33 mouse cellular contexts compared by ENCODE assay signal in the genomic region with DNA sequence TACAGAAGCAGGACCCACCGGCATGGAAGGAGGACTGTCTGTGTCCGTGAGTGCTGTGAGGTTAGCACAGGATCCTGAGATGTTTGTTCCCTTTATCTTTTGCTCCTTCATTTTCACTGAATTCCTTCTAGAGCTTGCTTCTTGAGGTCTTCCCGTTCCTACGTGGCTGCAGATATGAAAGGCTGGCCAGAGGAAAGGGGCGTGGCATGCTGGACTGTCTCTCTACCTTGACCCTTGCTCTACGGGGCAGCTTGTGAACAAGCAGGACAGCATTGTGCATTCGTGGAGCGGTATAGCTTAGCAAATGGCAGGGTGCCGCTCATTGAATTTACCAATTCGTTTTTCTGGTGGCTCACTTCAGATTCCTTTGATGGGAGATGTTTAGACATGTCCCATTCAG. TPM values are rescaled to one million over a fixed set of nuclear protein-coding genes. Genes with fewer than 3 reads are reported as not detected.
DNase-seq lines count a peak whose midpoint lies in the region; ATAC-seq and TF ChIP-seq lines count a peak whose summit lies in the region.
"Had no signal": no experiment of that assay in that cellular context is flagged by ENCODE, and none has a peak within 500 bp of the region (broad histone marks: within the 10 kb centered on the region; RNA-seq: fewer than 3 reads in every experiment).

No protein-coding gene starts in this region.

- WGBS in intestine, embryonic 14.5 days, result 75% methylated on average over 10 of the region's 10 CpGs
- 66% methylated on average over 10 of the region's 10 CpGs for WGBS in intestine, embryonic 16.5 days
- WGBS in kidney, embryonic 16.5 days, result 71% methylated on average over 10 of the region's 10 CpGs

- no peaks in the 10 kb centered on the region for H3K9me3 ChIP-seq in intestine, embryonic 14.5 days (ENCODE audit: control insufficient read depth, low read length)
- no peaks in the 10 kb centered on the region for H3K9me3 ChIP-seq in intestine, embryonic 16.5 days (ENCODE audit: control insufficient read depth, low read length)
- H3K9me3 ChIP-seq in kidney, embryonic 16.5 days (ENCODE audit: low read length), result no peaks in the 10 kb centered on the region
- H3K9me3 ChIP-seq: forebrain, embryonic 13.5 days; hindbrain, embryonic 12.5 days; limb, embryonic 15.5 days; liver, embryonic 13.5 days; midbrain, embryonic 13.5 days had no signal

- no peaks in the 10 kb centered on the region for H3K27me3 ChIP-seq in intestine, embryonic 14.5 days (replicated peaks; ENCODE audit: control insufficient read depth, insufficient read depth, low read length)
- H3K27me3 ChIP-seq in intestine, embryonic 16.5 days (replicated peaks; ENCODE audit: control insufficient read depth, insufficient read depth, low read length), result no peaks in the 10 kb centered on the region
- H3K27me3 ChIP-seq in kidney, embryonic 16.5 days (ENCODE audit: insufficient read depth, low read length), result no peaks in the 10 kb centered on the region
- H3K27me3 ChIP-seq: CH12.LX; forebrain, embryonic 13.5 days; liver, embryonic 13.5 days; midbrain, embryonic 13.5 days had no signal

- no peaks in the 10 kb centered on the region for H3K36me3 ChIP-seq in intestine, embryonic 14.5 days (ENCODE audit: control insufficient read depth, insufficient read depth, low read length)
- H3K36me3 ChIP-seq in intestine, embryonic 16.5 days (ENCODE audit: control insufficient read depth, insufficient read depth, low read length), result no peaks in the 10 kb centered on the region
- no peaks in the 10 kb centered on the region for H3K36me3 ChIP-seq in kidney, embryonic 16.5 days (ENCODE audit: insufficient read depth, low read length)
- H3K36me3 ChIP-seq: hindbrain, embryonic 12.5 days; limb, embryonic 15.5 days; liver, embryonic 13.5 days; midbrain, embryonic 13.5 days had no signal

- no peak for TF ChIP-seq CTCF in gastrocnemius, adult 2 months (IDR thresholded peaks at IDR 0.05)

- H3K9ac ChIP-seq in intestine, embryonic 14.5 days (ENCODE audit: low read length), result no peak overlapping the region
- no peak overlapping the region for H3K9ac ChIP-seq in intestine, embryonic 16.5 days (ENCODE audit: low read depth, low read length)
- no peak overlapping the region for H3K9ac ChIP-seq in kidney, embryonic 16.5 days (replicated peaks; ENCODE audit: low read length)
- H3K9ac ChIP-seq: forebrain, embryonic 13.5 days; hindbrain, embryonic 12.5 days; limb, embryonic 15.5 days; liver, embryonic 13.5 days; midbrain, embryonic 13.5 days had no signal

- no peak overlapping the region for H3K4me2 ChIP-seq in intestine, embryonic 14.5 days (ENCODE audit: low read length)
- no peak overlapping the region for H3K4me2 ChIP-seq in intestine, embryonic 16.5 days (ENCODE audit: low read depth, low read length)
- no peak overlapping the region for H3K4me2 ChIP-seq in kidney, embryonic 16.5 days (replicated peaks; ENCODE audit: low read depth, low read length)
- H3K4me2 ChIP-seq: forebrain, embryonic 13.5 days; heart, embryonic 11.5 days; hindbrain, embryonic 12.5 days; limb, embryonic 15.5 days; liver, embryonic 13.5 days; midbrain, embryonic 13.5 days had no signal

- no peak for ATAC-seq in intestine, embryonic 14.5 days (replicated peaks; ENCODE audit: low FRiP score, low TSS enrichment, low read depth)
- ATAC-seq in intestine, embryonic 16.5 days, result no peak
- ATAC-seq in kidney, embryonic 16.5 days (ENCODE audit: low FRiP score, low TSS enrichment), result no peak
- ATAC-seq in megakaryocyte-erythroid progenitor cell, adult 5-6 weeks (replicated peaks; ENCODE audit: low FRiP score, low TSS enrichment, poor library complexity, severe bottlenecking), result no peak
- ATAC-seq: activated CD4-positive, CD25-positive, alpha-beta regulatory T cell, adult 4 months; forebrain, embryonic 13.5 days; hindbrain, postnatal 0 days; lung, postnatal 0 days; midbrain, embryonic 13.5 days had no signal

- H3K4me3 ChIP-seq in intestine, embryonic 14.5 days (ENCODE audit: low read depth, low read length), result no peak overlapping the region
- no peak overlapping the region for H3K4me3 ChIP-seq in intestine, embryonic 16.5 days (ENCODE audit: low read length)
- H3K4me3 ChIP-seq in kidney, embryonic 16.5 days (ENCODE audit: low read length), result no peak overlapping the region
- H3K4me3 ChIP-seq in gastrocnemius, adult 2 months, result no peak overlapping the region
- H3K4me3 ChIP-seq: forebrain, embryonic 13.5 days; hindbrain, embryonic 12.5 days; limb, embryonic 15.5 days; liver, embryonic 13.5 days; megakaryocyte, embryonic 14.5 days; midbrain, embryonic 13.5 days had no signal

- intact Hi-C loops in gastrocnemius, adult 2 months (cut with DNase I), result no loop called here

- H3K4me1 ChIP-seq in intestine, embryonic 14.5 days (replicated peaks; ENCODE audit: control insufficient read depth, insufficient read depth, low read length), result no peaks in the 10 kb centered on the region
- peaks cover 10% of the 10 kb centered on the region; the same call in 1 of the 2 replicates for H3K4me1 ChIP-seq in intestine, embryonic 16.5 days (ENCODE audit: control insufficient read depth, insufficient read depth, low read length)
- 0 out of 2 replicates have a peak, but pooled peaks cover 8% of the 10 kb centered on the region for H3K4me1 ChIP-seq in kidney, embryonic 16.5 days (ENCODE audit: insufficient read depth, low read length)
- H3K4me1 ChIP-seq: limb, embryonic 15.5 days; liver, embryonic 13.5 days had no signal

- DNase-seq in adrenal gland, adult (ENCODE audit: inconsistent age in 2 of 2, low spot score in 1 of 2), result peak; percentile 10 to 47
- no peak for DNase-seq in adrenal gland, postnatal 4 days (ENCODE audit: low spot score in 2 of 2)
- peak; percentile 46 for DNase-seq in intestine, embryonic 14.5 days (ENCODE audit: low spot score)
- DNase-seq in kidney, adult 9 months, result peak; percentile 74
- DNase-seq in gastrocnemius, adult 2 months, result no peak
- DNase-seq: adrenal gland, adult 8-10 months; cerebellum, adult 11 months; gastrocnemius, postnatal 14 days; heart, postnatal 36 days; layer of hippocampus, postnatal 36 days; left cerebral cortex, postnatal 4 days; liver, embryonic 13.5 days; lung, adult 18-20 months; lung, postnatal 4 days; retina, postnatal 1 day; right cerebral cortex, postnatal 14 days; thymus, postnatal 14 days had no signal

- H3K27ac ChIP-seq in intestine, embryonic 14.5 days (ENCODE audit: low read depth), result no peak overlapping the region
- no peak overlapping the region for H3K27ac ChIP-seq in intestine, embryonic 16.5 days (ENCODE audit: low read length)
- H3K27ac ChIP-seq in kidney, embryonic 16.5 days (ENCODE audit: low read length), result no peak overlapping the region
- no peak overlapping the region for H3K27ac ChIP-seq in gastrocnemius, adult 2 months
- H3K27ac ChIP-seq: forebrain, embryonic 13.5 days; hindbrain, embryonic 12.5 days; hindbrain, postnatal 0 days; kidney, postnatal 0 days; limb, embryonic 15.5 days; liver, embryonic 13.5 days; midbrain, embryonic 13.5 days had no signal

RNA-seq across cellular contexts. Expression of gene Fgf9, which starts 21.0 kb away (rescaled TPM):
- total RNA-seq in adrenal gland, postnatal 4 days (2021), result 10 to 100 TPM; 24.8 to 25.3 TPM
- 21.1 and 22.1 TPM in 2 replicates for polyA plus RNA-seq in intestine, embryonic 14.5 days (2014; fragmentation: Nextera tagmentation; extraction: Ambion mirVana)
- polyA plus RNA-seq in intestine, embryonic 16.5 days (2015; fragmentation: Nextera tagmentation; extraction: Ambion mirVana), result 14.9 and 16.1 TPM in 2 replicates
- polyA plus RNA-seq in kidney, embryonic 16.5 days (2015; fragmentation: Nextera tagmentation; extraction: Ambion mirVana), result 7.8 and 9.0 TPM in 2 replicates
- total RNA-seq in megakaryocyte-erythroid progenitor cell, adult 5-6 weeks (2014; fragmentation: Nextera tagmentation), result not detected in 2 replicates
- not detected in 2 replicates for total RNA-seq in megakaryocyte-erythroid progenitor cell, adult 5-6 weeks (2017)
- total RNA-seq in gastrocnemius, adult 2 months (2021), result 1 to 10 TPM; 1.3 to 2.8 TPM
- total RNA-seq: ES-E14; granulocyte monocyte progenitor cell, adult 5-6 weeks had no signal

Comparison
In these comparisons a context has a peak if more than half of its experiments do, and no peak if none do; other contexts are left out.
1. DNase-seq: peak in adrenal gland, adult (2 of 2), intestine, embryonic 14.5 days (single experiment) and kidney, adult 9 months (single experiment); none in adrenal gland, postnatal 4 days (0 of 2) and gastrocnemius, adult 2 months (single experiment).
2. RNA of gene Fgf9, which starts 21.0 kb away (total RNA-seq): 24.8 to 25.3 TPM in adrenal gland, postnatal 4 days; 1.3 to 2.8 TPM in gastrocnemius, adult 2 months and not detected in megakaryocyte-erythroid progenitor cell, adult 5-6 weeks; every median in the first group is over 4 times any median in the second.